8 mouse cellular contexts compared by ENCODE assay signal in genomic region chr8:94036541-94036940, GRCm38 (mm10). TPM values are rescaled to one million over a fixed set of nuclear protein-coding genes. Genes with fewer than 3 reads are reported as not detected.
A peak's percentile ranks its signal among the peaks of the same experiment; 100 is the strongest.
DNase-seq lines count a peak whose midpoint lies in the region; ATAC-seq and TF ChIP-seq lines count a peak whose summit lies in the region.
"Not testable (repeated sequence)": the region's sequence is repeated elsewhere in the genome, so short reads cannot be mapped to it uniquely, and the experiment has no call there.

No protein-coding gene starts in this region.

- WGBS in forebrain, embryonic 10.5 days, result under 1% methylated on average over 29 of the region's 32 CpGs
- WGBS in heart, postnatal 0 days, result under 1% methylated on average over 21 of the region's 32 CpGs
- whole genome bisulfite sequencing in neural tube, embryonic 14.5 days, result under 1% methylated on average over 21 of the region's 32 CpGs

- peak; percentile 82 for ATAC-seq in heart, postnatal 0 days (ENCODE audit: insufficient read depth, low read depth)
- peak; percentile 93 for ATAC-seq in neural tube, embryonic 14.5 days (ENCODE audit: low read depth)

- H3K9me3 ChIP-seq in forebrain, embryonic 10.5 days; heart, postnatal 0 days (replicated peaks; ENCODE audit: control insufficient read depth, low read length); neural tube, embryonic 14.5 days (ENCODE audit: control insufficient read depth, low read length): not testable (repeated sequence)

- H3K4me3 ChIP-seq in forebrain, embryonic 10.5 days, result peak overlapping the region; percentile 82
- peak overlapping the region; percentile 95 for H3K4me3 ChIP-seq in heart, postnatal 0 days (ENCODE audit: low read depth, low read length)
- peak overlapping the region; percentile 59 for H3K4me3 ChIP-seq in neural tube, embryonic 14.5 days (ENCODE audit: low read depth, low read length)
- H3K4me3 ChIP-seq in testis, adult 2 months (ENCODE audit: control insufficient read depth, low read depth, low read length), result peak overlapping the region; percentile 80

- not testable (repeated sequence) for TF ChIP-seq POLR2A in testis, adult 2 months (IDR thresholded peaks at IDR 0.05; ENCODE audit: control insufficient read depth, low read depth, low read length)

- peak overlapping the region; percentile 65 for H3K9ac ChIP-seq in heart, postnatal 0 days (replicated peaks; ENCODE audit: low read depth, low read length)
- peak overlapping the region; percentile 47 for H3K9ac ChIP-seq in neural tube, embryonic 14.5 days (replicated peaks; ENCODE audit: low read depth, low read length)

- peak overlapping the region; percentile 61 for H3K4me2 ChIP-seq in heart, postnatal 0 days (ENCODE audit: low read depth, low read length)
- H3K4me2 ChIP-seq in neural tube, embryonic 14.5 days (ENCODE audit: low read depth, low read length), result peak overlapping the region; percentile 87

- not testable (repeated sequence) for H3K27me3 ChIP-seq in forebrain, embryonic 10.5 days (ENCODE audit: poor library complexity, severe bottlenecking); heart, postnatal 0 days (ENCODE audit: control insufficient read depth, insufficient read depth, low read length); neural tube, embryonic 14.5 days (ENCODE audit: control insufficient read depth, insufficient read depth, low read length); testis, adult 2 months (ENCODE audit: control insufficient read depth, insufficient read depth, low read length)

- H3K27ac ChIP-seq in forebrain, embryonic 10.5 days, result peak overlapping the region; percentile 88
- H3K27ac ChIP-seq in heart, postnatal 0 days (ENCODE audit: low read depth), result peak overlapping the region; percentile 82
- H3K27ac ChIP-seq in neural tube, embryonic 14.5 days (ENCODE audit: low read depth, low read length), result peak overlapping the region; percentile 72
- H3K27ac ChIP-seq in testis, adult 2 months (ENCODE audit: control insufficient read depth, insufficient read depth, low read depth, low read length), result peak overlapping the region; percentile 91

- not testable (repeated sequence) for TF ChIP-seq CTCF in heart, postnatal 0 days (IDR thresholded peaks at IDR 0.05; ENCODE audit: low read depth); testis, adult 2 months (IDR thresholded peaks at IDR 0.05; ENCODE audit: control insufficient read depth, insufficient read depth, insufficient replicate concordance, low read depth, low read length)

- not testable (repeated sequence) for TF ChIP-seq EP300 in heart, postnatal 0 days (IDR thresholded peaks at IDR 0.05; ENCODE audit: low read depth)

- H3K4me1 ChIP-seq in forebrain, embryonic 10.5 days, result peaks cover 40% of the 10 kb centered on the region
- peaks cover 18% of the 10 kb centered on the region for H3K4me1 ChIP-seq in heart, postnatal 0 days (ENCODE audit: control insufficient read depth, insufficient read depth)
- H3K4me1 ChIP-seq in neural tube, embryonic 14.5 days (ENCODE audit: control insufficient read depth, insufficient read depth, low read length), result peaks cover 20% of the 10 kb centered on the region
- H3K4me1 ChIP-seq in testis, adult 2 months (ENCODE audit: control insufficient read depth, insufficient read depth, low read length), result not testable (repeated sequence)

- peak; percentile 23 to 47 for DNase-seq in CD8-positive naive resting alpha-beta T cell, adult 2 months (ENCODE audit: low read depth in 2 of 2, low spot score in 2 of 2)
- peak; percentile 60 for DNase-seq in c-Kit-negative CD71-positive TER-119-positive erythroid progenitor cells, embryonic 14.5 days (ENCODE audit: low read depth, low spot score)
- peak; percentile 70 for DNase-seq in forebrain, embryonic 10.5 days (ENCODE audit: extremely low spot score, low spot score)
- DNase-seq in heart, postnatal 0 days (ENCODE audit: low spot score), result peak; percentile 75
- DNase-seq in layer of hippocampus, adult 11-12 months (ENCODE audit: low spot score), result peak; percentile 63
- peak; percentile 53 to 61 for DNase-seq in lung, adult 18-20 months

- peaks cover 17% of the 10 kb centered on the region for H3K36me3 ChIP-seq in forebrain, embryonic 10.5 days (replicated peaks)
- H3K36me3 ChIP-seq in heart, postnatal 0 days (replicated peaks; ENCODE audit: control insufficient read depth, insufficient read depth, low read length); neural tube, embryonic 14.5 days (ENCODE audit: control insufficient read depth, insufficient read depth, low read length); testis, adult 2 months (ENCODE audit: control insufficient read depth, insufficient read depth, low read length): not testable (repeated sequence)

RNA-seq across cellular contexts. Expression of gene Nudt21, which starts 0.3 kb away (rescaled TPM):
- 192 and 193 TPM in 2 replicates for polyA plus RNA-seq in forebrain, embryonic 10.5 days (2016; fragmentation: Nextera tagmentation; extraction: Ambion mirVana)
- 26.0 and 38.9 TPM in 2 replicates for total RNA-seq in heart, postnatal 0 days (2014; rRNA removed; ENCODE audit: low replicate concordance)
- polyA plus RNA-seq in heart, postnatal 0 days (2015; fragmentation: Nextera tagmentation; extraction: Ambion mirVana), result 56.7 and 61.5 TPM in 2 replicates
- polyA plus RNA-seq in neural tube, embryonic 14.5 days (2014; fragmentation: Nextera tagmentation; extraction: Ambion mirVana), result 83.3 and 89.7 TPM in 2 replicates
- 35.1 and 53.0 TPM in 2 replicates for polyA plus RNA-seq in testis, adult 2 months (2012; rRNA removed)

RNA-seq across cellular contexts. Expression of gene Ogfod1, which starts 0.5 kb away (rescaled TPM):
- 13.5 and 14.4 TPM in 2 replicates for polyA plus RNA-seq in forebrain, embryonic 10.5 days (2016; fragmentation: Nextera tagmentation; extraction: Ambion mirVana)
- total RNA-seq in heart, postnatal 0 days (2014; rRNA removed; ENCODE audit: low replicate concordance), result 12.9 and 19.6 TPM in 2 replicates
- polyA plus RNA-seq in heart, postnatal 0 days (2015; fragmentation: Nextera tagmentation; extraction: Ambion mirVana), result 5.4 and 7.1 TPM in 2 replicates
- 16.4 and 18.7 TPM in 2 replicates for polyA plus RNA-seq in neural tube, embryonic 14.5 days (2014; fragmentation: Nextera tagmentation; extraction: Ambion mirVana)
- 5.3 and 8.3 TPM in 2 replicates for polyA plus RNA-seq in testis, adult 2 months (2012; rRNA removed)

RNA-seq across cellular contexts. Expression of gene Amfr, which starts 23.9 kb away (rescaled TPM):
- 36.7 and 39.1 TPM in 2 replicates for polyA plus RNA-seq in forebrain, embryonic 10.5 days (2016; fragmentation: Nextera tagmentation; extraction: Ambion mirVana)
- total RNA-seq in heart, postnatal 0 days (2014; rRNA removed; ENCODE audit: low replicate concordance), result 143 and 148 TPM in 2 replicates
- 52.8 and 57.0 TPM in 2 replicates for polyA plus RNA-seq in heart, postnatal 0 days (2015; fragmentation: Nextera tagmentation; extraction: Ambion mirVana)
- 76.7 and 86.8 TPM in 2 replicates for polyA plus RNA-seq in neural tube, embryonic 14.5 days (2014; fragmentation: Nextera tagmentation; extraction: Ambion mirVana)
- 78.7 and 82.2 TPM in 2 replicates for polyA plus RNA-seq in testis, adult 2 months (2012; rRNA removed)

Comparison
In these comparisons a context has a peak if more than half of its experiments do, and no peak if none do; other contexts are left out.
1. Peak in every context shown above with its lines: DNase-seq, ATAC-seq, H3K4me3 ChIP-seq and H3K27ac ChIP-seq.